Comparison of ENCODE assay signal across 26 mouse cellular contexts in the genomic region with DNA sequence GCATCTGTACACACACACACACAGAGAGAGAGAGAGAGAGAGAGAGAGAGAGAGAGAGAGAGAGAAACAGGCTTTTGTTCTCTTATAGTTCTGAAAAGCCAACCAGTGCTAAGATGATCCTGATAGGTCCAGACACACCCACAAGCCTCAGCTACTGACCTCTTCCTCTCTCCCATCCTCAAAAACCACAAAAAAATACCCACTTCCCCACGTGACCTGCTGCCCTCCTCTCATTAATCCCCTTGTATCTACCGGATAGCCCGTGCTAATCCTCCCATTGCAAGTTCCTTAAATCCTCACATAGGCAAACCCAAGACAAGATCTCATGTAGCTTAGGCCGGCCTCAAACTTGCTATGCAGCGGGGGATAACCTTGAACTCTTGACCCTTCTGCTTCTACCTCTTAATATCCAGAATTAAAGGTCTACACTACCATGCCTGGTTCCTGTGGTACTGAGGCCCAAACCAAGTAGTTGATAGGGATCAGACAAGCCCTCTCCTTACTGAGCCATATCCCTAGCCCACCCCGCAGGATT.
DNase-seq lines count a peak whose midpoint lies in the region; ATAC-seq and TF ChIP-seq lines count a peak whose summit lies in the region.
"Had no signal": no experiment of that assay in that cellular context is flagged by ENCODE, and none has a peak within 500 bp of the region (broad histone marks: within the 10 kb centered on the region; RNA-seq: fewer than 3 reads in every experiment).

No protein-coding gene starts in this region.

- no peaks in the 10 kb centered on the region for H3K79me3 ChIP-seq in C2C12 (ENCODE audit: low read depth)

- no peaks in the 10 kb centered on the region for H3K36me3 ChIP-seq in C2C12 (ENCODE audit: control insufficient read depth, insufficient read depth)
- no peaks in the 10 kb centered on the region for H3K36me3 ChIP-seq in hindbrain, embryonic 14.5 days (replicated peaks; ENCODE audit: control insufficient read depth, insufficient read depth)
- H3K36me3 ChIP-seq: embryonic facial prominence, embryonic 10.5 days; embryonic facial prominence, embryonic 12.5 days; forebrain, embryonic 15.5 days; G1E had no signal

- no peaks in the 10 kb centered on the region for H3K79me2 ChIP-seq in C2C12 (ENCODE audit: control insufficient read depth, insufficient read depth)

- no peak overlapping the region for H3K27ac ChIP-seq in hindbrain, embryonic 14.5 days
- H3K27ac ChIP-seq: embryonic facial prominence, embryonic 10.5 days; embryonic facial prominence, embryonic 12.5 days; forebrain, embryonic 13.5 days; forebrain, embryonic 15.5 days had no signal

- H3ac ChIP-seq in C2C12 (ENCODE audit: control insufficient read depth, insufficient read length, low read depth), result no peak overlapping the region

- no peaks in the 10 kb centered on the region for H3K9me3 ChIP-seq in hindbrain, embryonic 14.5 days (ENCODE audit: control insufficient read depth, low read length)
- H3K9me3 ChIP-seq: embryonic facial prominence, embryonic 10.5 days; embryonic facial prominence, embryonic 12.5 days; forebrain, embryonic 13.5 days; forebrain, embryonic 15.5 days had no signal

- no peak overlapping the region for H3K4me2 ChIP-seq in hindbrain, embryonic 14.5 days (replicated peaks)
- H3K4me2 ChIP-seq: embryonic facial prominence, embryonic 12.5 days; forebrain, embryonic 13.5 days; forebrain, embryonic 15.5 days had no signal

- WGBS in hindbrain, embryonic 14.5 days, result 80% methylated on average over 6 of the region's 6 CpGs

- no peak overlapping the region for H3K4me3 ChIP-seq in C2C12 (ENCODE audit: insufficient read depth, poor library complexity, severe bottlenecking)
- H3K4me3 ChIP-seq in hindbrain, embryonic 14.5 days (replicated peaks; ENCODE audit: low read length), result no peak overlapping the region
- H3K4me3 ChIP-seq: embryonic facial prominence, embryonic 10.5 days; embryonic facial prominence, embryonic 12.5 days; forebrain, embryonic 13.5 days; forebrain, embryonic 15.5 days had no signal

- H3K27me3 ChIP-seq in C2C12 (ENCODE audit: control insufficient read depth, insufficient read depth, insufficient read length), result no peaks in the 10 kb centered on the region
- no peaks in the 10 kb centered on the region for H3K27me3 ChIP-seq in hindbrain, embryonic 14.5 days (ENCODE audit: control insufficient read depth, insufficient read depth, low read length)
- H3K27me3 ChIP-seq: embryonic facial prominence, embryonic 12.5 days; forebrain, embryonic 13.5 days; forebrain, embryonic 15.5 days; Patski had no signal

- no peaks in the 10 kb centered on the region for H3K4me1 ChIP-seq in hindbrain, embryonic 14.5 days (replicated peaks; ENCODE audit: control insufficient read depth, insufficient read depth, low read length)
- H3K4me1 ChIP-seq: embryonic facial prominence, embryonic 12.5 days; forebrain, embryonic 13.5 days; forebrain, embryonic 15.5 days had no signal

- no peak for TF ChIP-seq CTCF in C2C12 (IDR thresholded peaks at IDR 0.05; ENCODE audit: control insufficient read depth, insufficient read depth, insufficient read length)

- peak; percentile 71 for ATAC-seq in common myeloid progenitor, adult 5-6 weeks (replicated peaks; ENCODE audit: low read depth, poor library complexity, severe bottlenecking)
- ATAC-seq in megakaryocyte progenitor cell, adult 5-6 weeks (replicated peaks; ENCODE audit: poor library complexity), result peak; percentile 68
- ATAC-seq in hindbrain, embryonic 14.5 days (ENCODE audit: low FRiP score), result no peak
- ATAC-seq: activated CD4-positive, CD25-positive, alpha-beta regulatory T cell, adult 4 months; forebrain, embryonic 13.5 days; forebrain, embryonic 15.5 days; forebrain, postnatal 0 days; Patski had no signal

- no peak overlapping the region for H3K9ac ChIP-seq in hindbrain, embryonic 14.5 days
- H3K9ac ChIP-seq: embryonic facial prominence, embryonic 12.5 days; forebrain, embryonic 13.5 days; forebrain, embryonic 15.5 days; forebrain, postnatal 0 days had no signal

- DNase-seq in R1 (ENCODE audit: low read depth, low spot score), result peak; percentile 75
- DNase-seq in left cerebral cortex, adult 11 months (ENCODE audit: low spot score), result no peak
- DNase-seq in gastrocnemius, adult 18-20 months (ENCODE audit: low spot score), result no peak
- no peak for DNase-seq in layer of hippocampus, adult 18-20 months (ENCODE audit: low spot score in 2 of 2)
- DNase-seq in hindbrain, embryonic 14.5 days (ENCODE audit: low spot score), result no peak
- DNase-seq: adrenal gland, adult 2 months; adrenal gland, postnatal 10 days; adrenal gland, postnatal 25 days; B cell, adult 2 months; cerebellum, adult 11 months; cerebellum, adult 18-20 months; cerebellum, adult 8-10 months; cerebellum, adult 9-11 months; cerebellum, postnatal 14 days; cerebellum, postnatal 36 days; forebrain, postnatal 0 days had no signal

TF ChIP-seq in C2C12, 6 proteins besides CTCF, POLR2A, EP300 and RAD21:
- no peak for TF ChIP-seq CEBPB (IDR thresholded peaks at IDR 0.05; ENCODE audit: low read depth)
- peak; percentile 66 for TF ChIP-seq USF1 (IDR thresholded peaks at IDR 0.05; ENCODE audit: low read depth)
